Mouse (Mus musculus): ENCODE results near the gene Ick. TPM values are rescaled to one million over a fixed set of nuclear protein-coding genes. Genes with fewer than 3 reads are reported as not detected.

Ick gene
- polyA plus RNA-seq, 1 experiment from 2014 or later = 35.3 TPM

GRCm38 (mm10) chr9:78107912-78108795 is 838 bp upstream of the Ick start:
- DNase-seq (ENCODE audit: low spot score, missing footprints) = peak; percentile 98
- under 1% methylated on average over 86 of the region's 88 CpGs for WGBS
- peak; percentile 85 for ATAC-seq (ENCODE audit: low FRiP score)

DNA sequence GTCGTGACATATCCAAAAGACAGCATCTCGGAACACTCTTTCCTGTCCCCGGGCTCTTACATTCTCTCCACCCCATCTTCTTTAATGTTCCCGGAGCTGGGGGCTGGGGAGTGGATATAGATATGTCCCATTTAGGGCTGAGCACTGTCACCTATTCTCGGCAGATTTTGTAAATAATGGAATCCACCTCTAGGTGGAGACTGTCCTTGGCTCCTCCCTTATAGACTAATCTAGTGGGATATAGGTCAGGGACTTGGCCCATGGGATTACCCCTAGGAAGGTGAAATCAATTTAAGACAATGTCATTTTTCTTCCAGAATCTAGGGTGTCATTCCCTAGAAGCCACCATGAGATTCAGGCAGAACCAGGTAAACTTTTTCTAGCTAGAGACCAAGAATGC is 664 bp downstream of the Ick start:
- no peak overlapping the region for H3K27ac ChIP-seq (ENCODE audit: low read depth, low read length)
- DNase-seq (ENCODE audit: low spot score, missing footprints) (no peak), ATAC-seq (ENCODE audit: low FRiP score) (no peak)
- no peaks in the 10 kb centered on the region for H3K27me3 ChIP-seq (ENCODE audit: control insufficient read depth, insufficient read depth, low read length)
- peaks cover 7% of the 10 kb centered on the region for H3K4me1 ChIP-seq (ENCODE audit: control insufficient read depth, insufficient read depth, low read length)
- no peaks in the 10 kb centered on the region for H3K36me3 ChIP-seq (ENCODE audit: control insufficient read depth, insufficient read depth, low read length)
- no peak overlapping the region for H3K9ac ChIP-seq (ENCODE audit: low read length)
- 42% methylated on average over 5 of the region's 5 CpGs for WGBS
- peak overlapping the region; percentile 82 for H3K4me3 ChIP-seq (ENCODE audit: low read depth, low read length)
- H3K9me3 ChIP-seq (ENCODE audit: control insufficient read depth, low read length) = no peaks in the 10 kb centered on the region
- H3K4me2 ChIP-seq = peak overlapping the region; percentile 87

More at GRCm38 (mm10) chr9:78107912-78108795, 838 bp upstream of the Ick start:
- Histone ChIP-seq H3K4me1 (ENCODE audit: control insufficient read depth, insufficient read depth, low read length) (no peaks in the 10 kb centered on the region), H3K4me2 (peak overlapping the region; percentile 87), H3K27ac (ENCODE audit: low read depth, low read length) (peak overlapping the region; percentile 77), H3K27me3 (ENCODE audit: control insufficient read depth, insufficient read depth, low read length) (no peaks in the 10 kb centered on the region), H3K36me3 (ENCODE audit: control insufficient read depth, insufficient read depth, low read length) (no peaks in the 10 kb centered on the region), H3K9ac (ENCODE audit: low read length) (peak overlapping the region; percentile 87), H3K9me3 (ENCODE audit: control insufficient read depth, low read length) (no peaks in the 10 kb centered on the region), H3K4me3 (ENCODE audit: low read depth, low read length) (peak overlapping the region; percentile 82)

DNA sequence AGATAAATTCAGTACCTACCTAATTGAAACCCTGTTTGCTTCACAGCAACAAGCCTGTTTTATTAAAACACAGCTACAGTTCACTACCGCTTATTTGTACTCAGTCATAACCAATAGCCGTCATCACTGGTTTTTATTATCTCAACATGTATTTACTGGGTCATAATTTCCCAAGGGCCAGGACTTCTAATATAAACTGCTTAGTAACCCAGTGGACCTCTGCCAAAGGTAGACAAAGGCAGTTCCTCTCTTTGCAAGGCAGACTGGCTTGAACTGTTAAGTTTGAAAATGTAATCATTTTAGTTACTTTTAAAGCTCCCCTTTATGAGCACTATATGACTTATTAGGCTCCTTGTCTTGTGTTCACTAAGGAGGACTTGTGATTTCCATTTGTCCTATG is 2.5 kb downstream of the Ick start:
- H3K9ac ChIP-seq (ENCODE audit: low read length) = no peak overlapping the region
- peaks cover 13% of the 10 kb centered on the region for H3K4me1 ChIP-seq (ENCODE audit: control insufficient read depth, insufficient read depth, low read length)
- H3K4me2 ChIP-seq = no peak overlapping the region
- no peak overlapping the region for H3K27ac ChIP-seq (ENCODE audit: low read depth, low read length)
- H3K9me3 ChIP-seq (ENCODE audit: control insufficient read depth, low read length) = no peaks in the 10 kb centered on the region
- H3K36me3 ChIP-seq (ENCODE audit: control insufficient read depth, insufficient read depth, low read length) = no peaks in the 10 kb centered on the region; the same call in 1 of the 2 replicates
- no peaks in the 10 kb centered on the region for H3K27me3 ChIP-seq (ENCODE audit: control insufficient read depth, insufficient read depth, low read length)
- WGBS = 95% methylated on average over 2 of the region's 2 CpGs
- no peak overlapping the region for H3K4me3 ChIP-seq (ENCODE audit: low read depth, low read length)
- DNase-seq (ENCODE audit: low spot score, missing footprints) = no peak
- no peak for ATAC-seq (ENCODE audit: low FRiP score)

DNA sequence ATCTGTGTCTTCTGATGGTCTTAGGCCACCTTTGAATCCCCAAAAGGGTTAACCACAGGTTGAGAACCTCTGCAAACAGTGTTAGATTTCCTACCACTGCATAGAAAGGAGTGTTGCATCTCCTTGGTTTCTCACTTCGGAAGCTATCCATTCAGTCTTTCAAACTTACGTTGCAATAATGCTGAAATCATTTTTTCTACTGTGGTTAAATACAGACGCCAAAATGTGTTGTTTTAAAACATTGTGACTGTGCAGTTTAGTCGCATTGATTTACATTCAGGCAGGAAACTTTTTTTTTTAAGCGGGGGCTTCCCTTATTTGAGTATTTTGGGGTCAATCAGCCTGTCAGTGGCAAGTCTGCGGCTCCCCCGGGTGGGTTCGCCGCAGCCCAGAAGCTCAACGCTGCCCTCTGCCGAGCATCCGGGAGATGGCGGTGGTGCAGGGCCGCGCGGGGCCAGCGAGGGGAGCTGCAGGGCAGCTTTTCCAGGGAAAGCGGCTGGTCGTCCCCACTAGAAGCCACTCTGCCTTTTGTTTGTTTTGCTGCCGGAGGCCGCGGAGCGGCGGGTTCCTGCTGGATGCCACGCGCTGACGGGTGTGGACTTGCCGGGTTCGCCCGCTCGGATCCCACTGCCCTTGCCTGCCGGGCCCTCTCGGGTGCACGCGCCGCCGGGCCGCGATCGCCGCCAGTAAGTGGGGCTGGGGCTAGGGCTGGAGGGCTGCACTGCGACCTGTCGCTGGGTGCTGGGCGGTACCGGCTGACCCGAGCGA is 4.0 kb downstream of the Ick start:
- Histone ChIP-seq H3K9ac (ENCODE audit: low read length) (peak overlapping the region; percentile 98), H3K4me1 (ENCODE audit: control insufficient read depth, insufficient read depth, low read length) (peaks cover 13% of the 10 kb centered on the region), H3K27ac (ENCODE audit: low read depth, low read length) (peak overlapping the region; percentile 86), H3K9me3 (ENCODE audit: control insufficient read depth, low read length) (no peaks in the 10 kb centered on the region), H3K36me3 (ENCODE audit: control insufficient read depth, insufficient read depth, low read length) (no peaks in the 10 kb centered on the region; the same call in 1 of the 2 replicates), H3K4me2 (peak overlapping the region; percentile 68), H3K4me3 (ENCODE audit: low read depth, low read length) (peak overlapping the region; percentile 83), H3K27me3 (ENCODE audit: control insufficient read depth, insufficient read depth, low read length) (no peaks in the 10 kb centered on the region)
- WGBS = 3% methylated on average over 47 of the region's 47 CpGs
- ATAC-seq (ENCODE audit: low FRiP score) = peak; percentile 81
- DNase-seq (ENCODE audit: low spot score, missing footprints) = peak; percentile 99

GRCm38 (mm10) chr9:78113538-78113885 is 4.5 kb downstream of the Ick start:
- peak; percentile 41 for ATAC-seq (ENCODE audit: low FRiP score)
- H3K27ac ChIP-seq (ENCODE audit: low read depth, low read length) = peak overlapping the region; percentile 86
- under 1% methylated on average over 14 of the region's 14 CpGs for WGBS

DNA sequence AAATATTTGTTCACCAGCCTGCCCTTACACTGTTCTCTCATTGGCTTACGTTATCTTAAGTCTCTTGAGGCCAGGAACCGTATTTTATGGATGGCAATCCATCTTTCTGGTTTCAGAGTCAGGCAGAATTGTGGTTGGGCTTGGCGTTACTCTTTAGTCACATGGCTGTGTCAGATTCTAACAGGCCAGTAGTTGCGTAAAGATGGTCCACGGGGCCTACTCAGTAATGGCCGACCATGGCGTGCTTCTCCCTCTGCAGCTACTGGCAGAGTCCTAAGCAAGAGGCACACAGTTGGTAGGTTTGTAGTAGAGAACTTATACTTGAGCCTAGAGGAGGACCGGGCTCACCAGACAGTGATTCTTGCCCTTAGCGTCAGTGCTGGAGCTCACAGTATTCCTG is 6.8 kb downstream of the Ick start:
- DNase-seq (ENCODE audit: low spot score, missing footprints) = no peak
- Histone ChIP-seq H3K36me3 (ENCODE audit: control insufficient read depth, insufficient read depth, low read length) (no peaks in the 10 kb centered on the region; the same call in 1 of the 2 replicates), H3K4me2 (no peak overlapping the region), H3K9ac (ENCODE audit: low read length) (no peak overlapping the region), H3K27ac (ENCODE audit: low read depth, low read length) (no peak overlapping the region), H3K4me3 (ENCODE audit: low read depth, low read length) (no peak overlapping the region), H3K27me3 (ENCODE audit: control insufficient read depth, insufficient read depth, low read length) (no peaks in the 10 kb centered on the region), H3K9me3 (ENCODE audit: control insufficient read depth, low read length) (no peaks in the 10 kb centered on the region), H3K4me1 (ENCODE audit: control insufficient read depth, insufficient read depth, low read length) (peaks cover 13% of the 10 kb centered on the region)
- WGBS = 95% methylated on average over 9 of the region's 9 CpGs
- ATAC-seq (ENCODE audit: low FRiP score) = no peak

More at GRCm38 (mm10) chr9:78113538-78113885, 4.5 kb downstream of the Ick start:
- DNase-seq (ENCODE audit: low spot score, missing footprints) = peak; percentile 97
- Histone ChIP-seq H3K4me3 (ENCODE audit: low read depth, low read length) (peak overlapping the region; percentile 83), H3K4me2 (peak overlapping the region; percentile 68), H3K4me1 (ENCODE audit: control insufficient read depth, insufficient read depth, low read length) (peaks cover 13% of the 10 kb centered on the region), H3K9me3 (ENCODE audit: control insufficient read depth, low read length) (no peaks in the 10 kb centered on the region), H3K36me3 (ENCODE audit: control insufficient read depth, insufficient read depth, low read length) (no peaks in the 10 kb centered on the region; the same call in 1 of the 2 replicates), H3K27me3 (ENCODE audit: control insufficient read depth, insufficient read depth, low read length) (no peaks in the 10 kb centered on the region), H3K9ac (ENCODE audit: low read length) (peak overlapping the region; percentile 98)

GRCm38 (mm10) chr9:78117690-78118089 is 8.7 kb downstream of the Ick start:
- Histone ChIP-seq H3K9ac (ENCODE audit: low read length) (no peak overlapping the region), H3K4me2 (no peak overlapping the region), H3K4me3 (ENCODE audit: low read depth, low read length) (no peak overlapping the region), H3K9me3 (ENCODE audit: control insufficient read depth, low read length) (no peaks in the 10 kb centered on the region), H3K27me3 (ENCODE audit: control insufficient read depth, insufficient read depth, low read length) (no peaks in the 10 kb centered on the region), H3K4me1 (ENCODE audit: control insufficient read depth, insufficient read depth, low read length) (peaks cover 13% of the 10 kb centered on the region), H3K27ac (ENCODE audit: low read depth, low read length) (no peak overlapping the region), H3K36me3 (ENCODE audit: control insufficient read depth, insufficient read depth, low read length) (no peaks in the 10 kb centered on the region; the same call in 1 of the 2 replicates)
- ATAC-seq (ENCODE audit: low FRiP score) (no peak), DNase-seq (ENCODE audit: low spot score, missing footprints) (no peak)
- WGBS = 92% methylated on average over 2 of the region's 2 CpGs

DNA sequence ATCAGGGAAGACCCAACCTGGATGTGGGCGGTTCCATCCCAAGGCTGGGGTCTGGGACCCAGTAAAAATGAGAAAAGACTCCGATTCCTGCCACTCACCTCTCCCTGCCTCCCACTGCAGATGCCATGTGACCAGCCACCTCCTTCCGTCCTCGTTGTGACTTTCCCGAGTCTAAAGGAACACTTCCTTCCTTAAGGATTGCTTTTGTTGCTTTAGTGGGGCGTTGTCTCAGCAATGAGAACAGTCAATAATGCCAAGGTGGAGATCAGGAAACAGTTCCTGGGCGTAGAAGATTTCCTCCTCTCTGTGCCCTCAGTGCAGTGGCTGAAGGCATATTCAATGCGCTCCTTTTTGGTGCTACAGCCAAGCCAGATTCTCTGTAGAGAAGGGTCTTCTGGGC is 12.4 kb downstream of the Ick start:
- Histone ChIP-seq H3K27ac (ENCODE audit: low read depth, low read length) (no peak overlapping the region), H3K4me3 (ENCODE audit: low read depth, low read length) (no peak overlapping the region), H3K9me3 (ENCODE audit: control insufficient read depth, low read length) (no peaks in the 10 kb centered on the region), H3K27me3 (ENCODE audit: control insufficient read depth, insufficient read depth, low read length) (no peaks in the 10 kb centered on the region), H3K36me3 (ENCODE audit: control insufficient read depth, insufficient read depth, low read length) (no peaks in the 10 kb centered on the region; the same call in 1 of the 2 replicates), H3K4me1 (ENCODE audit: control insufficient read depth, insufficient read depth, low read length) (no peaks in the 10 kb centered on the region), H3K9ac (ENCODE audit: low read length) (no peak overlapping the region), H3K4me2 (no peak overlapping the region)
- 90% methylated on average over 8 of the region's 8 CpGs for WGBS
- ATAC-seq (ENCODE audit: low FRiP score) = no peak
- no peak for DNase-seq (ENCODE audit: low spot score, missing footprints)

DNA sequence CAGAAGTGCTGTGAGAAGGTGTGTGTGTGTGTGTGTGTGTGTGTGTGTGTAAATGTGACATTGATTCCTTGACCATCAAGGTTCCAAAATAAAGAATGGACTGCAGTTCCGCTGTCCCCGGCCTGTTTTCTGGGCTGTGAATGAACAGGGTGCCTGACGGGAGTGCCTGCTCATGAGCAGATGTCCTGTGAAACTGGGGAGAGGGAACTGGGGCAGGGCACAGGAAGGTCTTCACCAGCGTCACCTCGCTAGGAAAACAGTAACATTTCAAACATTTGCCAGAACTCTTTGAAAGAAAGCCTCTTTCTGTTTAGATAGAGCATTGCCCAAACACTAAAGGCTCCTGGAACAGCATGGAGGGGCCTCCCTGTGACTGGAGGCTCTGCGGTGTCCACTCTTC is 13.0 kb downstream of the Ick start:
- 85% methylated on average over 6 of the region's 6 CpGs for WGBS
- no peak overlapping the region for H3K4me2 ChIP-seq
- ATAC-seq (ENCODE audit: low FRiP score) (no peak), DNase-seq (ENCODE audit: low spot score, missing footprints) (no peak)
- no peaks in the 10 kb centered on the region for H3K9me3 ChIP-seq (ENCODE audit: control insufficient read depth, low read length)
- no peaks in the 10 kb centered on the region for H3K4me1 ChIP-seq (ENCODE audit: control insufficient read depth, insufficient read depth, low read length)
- no peak overlapping the region for H3K27ac ChIP-seq (ENCODE audit: low read depth, low read length)
- no peaks in the 10 kb centered on the region for H3K27me3 ChIP-seq (ENCODE audit: control insufficient read depth, insufficient read depth, low read length)
- no peaks in the 10 kb centered on the region; the same call in 1 of the 2 replicates for H3K36me3 ChIP-seq (ENCODE audit: control insufficient read depth, insufficient read depth, low read length)
- no peak overlapping the region for H3K9ac ChIP-seq (ENCODE audit: low read length)
- H3K4me3 ChIP-seq (ENCODE audit: low read depth, low read length) = no peak overlapping the region

All from midbrain, embryonic 11.5 days (tissue).